Mouse (Mus musculus): Measurements from ENCODE around the gene Nrxn2. TPM values are rescaled to one million over a fixed set of nuclear protein-coding genes. Genes with fewer than 3 reads are reported as not detected.

Gene Nrxn2
- polyA plus RNA-seq, 1 experiment: 0.09 TPM

GRCm38 (mm10) chr19:6412798-6413197 is 5.7 kb upstream of the Nrxn2 start:
- no peaks in the 10 kb centered on the region for H3K79me3 ChIP-seq (ENCODE audit: low read depth)
- H3ac ChIP-seq (ENCODE audit: control insufficient read depth, insufficient read length, low read depth): no peak overlapping the region
- H3K79me2 ChIP-seq (ENCODE audit: control insufficient read depth, insufficient read depth): no peaks in the 10 kb centered on the region
- peaks cover 79% of the 10 kb centered on the region for H3K27me3 ChIP-seq (ENCODE audit: control insufficient read depth, insufficient read depth, insufficient read length)
- no peak overlapping the region for H3K4me3 ChIP-seq (ENCODE audit: insufficient read depth, poor library complexity, severe bottlenecking)
- H3K36me3 ChIP-seq (ENCODE audit: control insufficient read depth, insufficient read depth): no peaks in the 10 kb centered on the region
- no peak for TF ChIP-seq MYOD1 (IDR thresholded peaks at IDR 0.05; ENCODE audit: control insufficient read depth, insufficient read length, low read depth)
- TF ChIP-seq MYOG (IDR thresholded peaks at IDR 0.05; ENCODE audit: control insufficient read depth, extremely low read depth, insufficient read length): no peak
- no peak for TF ChIP-seq CTCF (IDR thresholded peaks at IDR 0.05; ENCODE audit: control insufficient read depth, insufficient read depth, insufficient read length)
- TF ChIP-seq USF1 (IDR thresholded peaks at IDR 0.05; ENCODE audit: low read depth): no peak
- no peak for TF ChIP-seq MAX (IDR thresholded peaks at IDR 0.05)
- TF ChIP-seq CEBPB (IDR thresholded peaks at IDR 0.05; ENCODE audit: low read depth): no peak
- TF ChIP-seq FOSL1 (IDR thresholded peaks at IDR 0.05; ENCODE audit: insufficient read depth, low read length, poor library complexity, severe bottlenecking): no peak

GRCm38 (mm10) chr19:6415454-6415853 is 3.1 kb upstream of the Nrxn2 start:
- Histone ChIP-seq H3K79me3 (ENCODE audit: low read depth) (no peaks in the 10 kb centered on the region), H3K36me3 (ENCODE audit: control insufficient read depth, insufficient read depth) (no peaks in the 10 kb centered on the region), H3K27me3 (ENCODE audit: control insufficient read depth, insufficient read depth, insufficient read length) (peaks cover 88% of the 10 kb centered on the region), H3K79me2 (ENCODE audit: control insufficient read depth, insufficient read depth) (no peaks in the 10 kb centered on the region), H3ac (ENCODE audit: control insufficient read depth, insufficient read length, low read depth) (no peak overlapping the region), H3K4me3 (ENCODE audit: insufficient read depth, poor library complexity, severe bottlenecking) (no peak overlapping the region)
- TF ChIP-seq FOSL1 (IDR thresholded peaks at IDR 0.05; ENCODE audit: insufficient read depth, low read length, poor library complexity, severe bottlenecking) (no peak), MYOD1 (IDR thresholded peaks at IDR 0.05; ENCODE audit: control insufficient read depth, insufficient read length, low read depth) (no peak), CTCF (IDR thresholded peaks at IDR 0.05; ENCODE audit: control insufficient read depth, insufficient read depth, insufficient read length) (no peak), MAX (IDR thresholded peaks at IDR 0.05) (no peak), USF1 (IDR thresholded peaks at IDR 0.05; ENCODE audit: low read depth) (no peak), MYOG (IDR thresholded peaks at IDR 0.05; ENCODE audit: control insufficient read depth, extremely low read depth, insufficient read length) (no peak), CEBPB (IDR thresholded peaks at IDR 0.05; ENCODE audit: low read depth) (no peak)

- H3ac ChIP-seq (ENCODE audit: control insufficient read depth, insufficient read length, low read depth): no peak overlapping the region
- no peak overlapping the region for H3K4me3 ChIP-seq (ENCODE audit: insufficient read depth, poor library complexity, severe bottlenecking)
- no peaks in the 10 kb centered on the region for H3K79me3 ChIP-seq (ENCODE audit: low read depth)
Measured at GRCm38 (mm10) chr19:6416124-6416770, 2.3 kb upstream of the Nrxn2 start.

GRCm38 (mm10) chr19:6416894-6417761 is 1.4 kb upstream of the Nrxn2 start:
- peaks cover 90% of the 10 kb centered on the region for H3K27me3 ChIP-seq (ENCODE audit: control insufficient read depth, insufficient read depth, insufficient read length)
- no peak for TF ChIP-seq FOSL1 (IDR thresholded peaks at IDR 0.05; ENCODE audit: insufficient read depth, low read length, poor library complexity, severe bottlenecking)
- no peak for TF ChIP-seq MAX (IDR thresholded peaks at IDR 0.05)

More at GRCm38 (mm10) chr19:6416124-6416770, 2.3 kb upstream of the Nrxn2 start:
- Histone ChIP-seq H3K79me2 (ENCODE audit: control insufficient read depth, insufficient read depth) (no peaks in the 10 kb centered on the region), H3K36me3 (ENCODE audit: control insufficient read depth, insufficient read depth) (no peaks in the 10 kb centered on the region), H3K27me3 (ENCODE audit: control insufficient read depth, insufficient read depth, insufficient read length) (peaks cover 88% of the 10 kb centered on the region)
- TF ChIP-seq CEBPB (IDR thresholded peaks at IDR 0.05; ENCODE audit: low read depth) (no peak), CTCF (IDR thresholded peaks at IDR 0.05; ENCODE audit: control insufficient read depth, insufficient read depth, insufficient read length) (no peak), USF1 (IDR thresholded peaks at IDR 0.05; ENCODE audit: low read depth) (no peak), MYOD1 (IDR thresholded peaks at IDR 0.05; ENCODE audit: control insufficient read depth, insufficient read length, low read depth) (no peak), MYOG (IDR thresholded peaks at IDR 0.05; ENCODE audit: control insufficient read depth, extremely low read depth, insufficient read length) (no peak), FOSL1 (IDR thresholded peaks at IDR 0.05; ENCODE audit: insufficient read depth, low read length, poor library complexity, severe bottlenecking) (no peak), MAX (IDR thresholded peaks at IDR 0.05) (no peak)

GRCm38 (mm10) chr19:6418984-6419692 is 607 bp downstream of the Nrxn2 start:
- Histone ChIP-seq H3K27me3 (ENCODE audit: control insufficient read depth, insufficient read depth, insufficient read length) (peaks cover 87% of the 10 kb centered on the region), H3ac (ENCODE audit: control insufficient read depth, insufficient read length, low read depth) (no peak overlapping the region), H3K79me3 (ENCODE audit: low read depth) (no peaks in the 10 kb centered on the region), H3K79me2 (ENCODE audit: control insufficient read depth, insufficient read depth) (no peaks in the 10 kb centered on the region), H3K4me3 (ENCODE audit: insufficient read depth, poor library complexity, severe bottlenecking) (no peak overlapping the region), H3K36me3 (ENCODE audit: control insufficient read depth, insufficient read depth) (no peaks in the 10 kb centered on the region)
- no peak for TF ChIP-seq CTCF (IDR thresholded peaks at IDR 0.05; ENCODE audit: control insufficient read depth, insufficient read depth, insufficient read length)
- TF ChIP-seq FOSL1 (IDR thresholded peaks at IDR 0.05; ENCODE audit: insufficient read depth, low read length, poor library complexity, severe bottlenecking): no peak
- no peak for TF ChIP-seq CEBPB (IDR thresholded peaks at IDR 0.05; ENCODE audit: low read depth)
- no peak for TF ChIP-seq MAX (IDR thresholded peaks at IDR 0.05)
- TF ChIP-seq USF1 (IDR thresholded peaks at IDR 0.05; ENCODE audit: low read depth): no peak
- TF ChIP-seq MYOG (IDR thresholded peaks at IDR 0.05; ENCODE audit: control insufficient read depth, extremely low read depth, insufficient read length): no peak
- TF ChIP-seq MYOD1 (IDR thresholded peaks at IDR 0.05; ENCODE audit: control insufficient read depth, insufficient read length, low read depth): no peak

More at GRCm38 (mm10) chr19:6416894-6417761, 1.4 kb upstream of the Nrxn2 start:
- Histone ChIP-seq H3K79me3 (ENCODE audit: low read depth) (no peaks in the 10 kb centered on the region), H3K36me3 (ENCODE audit: control insufficient read depth, insufficient read depth) (no peaks in the 10 kb centered on the region), H3K79me2 (ENCODE audit: control insufficient read depth, insufficient read depth) (no peaks in the 10 kb centered on the region), H3K4me3 (ENCODE audit: insufficient read depth, poor library complexity, severe bottlenecking) (no peak overlapping the region), H3ac (ENCODE audit: control insufficient read depth, insufficient read length, low read depth) (no peak overlapping the region)
